Mouse (Mus musculus): Measurements from ENCODE around the gene Utp15. TPM values are rescaled to one million over a fixed set of nuclear protein-coding genes. Genes with fewer than 3 reads are reported as not detected.

The Utp15 gene
- total RNA-seq, 2 experiments from 2014 or later: 22.2 to 23.0 TPM

DNA sequence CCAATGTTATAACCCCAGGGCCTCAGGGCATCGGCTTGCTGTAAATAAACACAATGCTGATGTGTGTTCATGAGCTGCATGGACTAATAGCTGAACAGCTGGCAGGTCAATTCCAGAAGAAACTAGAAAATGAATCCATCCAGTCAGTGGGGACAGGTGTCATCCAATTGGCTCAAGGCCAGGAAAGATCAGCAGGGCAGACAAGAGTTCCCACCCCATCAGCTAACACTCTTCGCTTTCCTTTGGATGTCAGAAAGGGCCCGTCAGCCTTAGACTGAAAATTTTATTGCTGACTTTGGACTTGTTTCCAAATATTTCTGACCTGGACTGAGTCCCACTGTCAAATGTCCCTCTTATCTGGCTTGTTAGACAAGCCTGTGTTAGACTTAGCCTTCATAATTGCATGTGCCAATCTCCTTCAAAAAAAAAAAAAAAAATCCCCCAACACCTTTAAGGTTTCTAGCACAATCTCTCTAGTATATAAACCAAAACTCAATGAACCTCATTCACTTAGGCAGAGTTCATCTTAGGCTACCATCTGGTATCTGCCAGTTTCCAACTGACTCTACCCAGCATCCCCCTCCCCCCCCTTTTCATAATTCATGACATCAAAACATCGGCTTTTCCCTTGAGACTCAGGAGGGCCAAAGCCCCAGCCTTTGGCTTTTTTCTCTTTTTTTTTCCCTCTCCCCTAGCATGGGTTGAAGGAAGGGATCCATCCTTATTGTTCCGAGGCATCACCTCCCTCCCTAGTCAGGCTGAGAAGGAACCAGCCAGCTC is 18.1 kb downstream of the Utp15 start:
- intact Hi-C loops (cut with DNase I): loop anchor here (5.0 kb wide), 1 partner anchor 1007 kb away; no protein-coding TSS in a partner anchor
- Histone ChIP-seq H3K4me3 (no peak overlapping the region), H3K27ac (no peak overlapping the region)
- TF ChIP-seq CTCF (IDR thresholded peaks at IDR 0.05): no peak
- no peak for DNase-seq (ENCODE audit: extremely low spot score in 1 of 2, low spot score in 2 of 2)

DNA sequence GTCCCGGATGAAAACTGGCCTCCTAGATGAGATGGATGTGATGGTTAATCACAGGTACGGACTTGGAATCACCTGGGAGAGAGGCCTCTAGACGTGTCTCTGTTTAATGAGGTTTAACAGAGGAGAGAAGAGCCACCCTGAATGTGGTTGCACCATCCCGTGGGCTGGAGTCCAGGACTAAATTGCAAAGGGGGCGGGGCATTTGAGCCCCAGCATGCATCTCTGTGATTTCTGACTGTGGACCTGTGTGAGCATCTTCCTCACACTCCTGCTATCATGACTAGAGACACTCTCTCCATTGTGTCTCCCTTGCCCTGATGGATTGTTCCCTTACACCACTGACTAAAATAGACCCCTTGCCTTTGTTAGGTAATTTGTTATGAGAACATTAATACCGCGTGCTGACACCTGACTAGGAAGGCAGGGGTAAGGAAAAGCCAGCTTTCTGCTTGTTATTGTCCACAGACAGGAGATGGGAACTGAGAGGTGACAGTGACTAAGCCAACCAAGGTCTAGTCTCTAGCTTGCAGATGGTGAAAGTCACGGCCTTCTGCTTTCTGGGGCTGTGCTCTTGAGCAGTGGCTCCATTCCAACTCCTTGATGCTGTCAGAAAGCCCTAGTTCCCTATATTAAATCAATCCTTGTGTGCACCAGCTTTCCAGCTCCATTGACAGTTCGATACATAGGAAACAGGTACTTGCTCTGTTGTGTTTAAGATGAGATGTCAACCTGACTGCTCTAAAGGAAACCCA is 21.1 kb downstream of the Utp15 start:
- no peak for DNase-seq (ENCODE audit: extremely low spot score in 1 of 2, low spot score in 2 of 2)
- intact Hi-C loops (cut with DNase I): loop anchor here (5.0 kb wide), 1 partner anchor 1004 kb away; no protein-coding TSS in a partner anchor
- TF ChIP-seq CTCF (IDR thresholded peaks at IDR 0.05): no peak
- no peak overlapping the region for H3K27ac ChIP-seq
- no peak overlapping the region for H3K4me3 ChIP-seq

DNA sequence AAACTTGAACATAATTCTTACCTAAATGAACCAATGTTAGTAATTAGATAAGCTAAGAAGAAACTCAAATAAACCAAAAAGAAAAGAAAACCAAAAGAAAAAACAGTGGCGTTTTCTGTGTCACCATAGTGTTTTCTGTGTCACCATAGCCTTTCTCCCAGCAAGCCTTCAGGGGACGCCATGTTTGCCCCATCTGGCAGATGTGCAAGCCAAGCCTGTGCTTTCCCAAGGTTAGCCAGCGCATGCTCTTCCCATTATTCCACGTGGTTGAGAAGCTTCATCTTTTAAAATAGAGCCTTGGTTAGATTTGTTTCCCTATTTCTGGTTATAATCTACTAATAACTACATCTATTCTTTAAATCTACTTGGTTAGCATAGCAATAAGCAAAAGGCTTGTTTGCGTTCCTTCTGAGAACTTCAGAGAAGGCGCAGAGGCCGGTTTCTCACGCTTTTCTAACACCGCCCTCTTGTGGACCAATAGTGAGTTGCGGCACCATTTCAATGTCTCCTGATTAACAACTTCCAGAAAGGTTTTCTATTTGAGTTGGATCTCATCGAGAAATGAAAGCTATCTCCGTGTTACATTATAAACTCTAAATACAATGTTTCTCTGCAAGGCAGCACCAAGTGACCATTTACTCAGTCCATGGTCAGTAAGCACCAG is 22.7 kb downstream of the Utp15 start:
- peak; percentile 97 for TF ChIP-seq CTCF (IDR thresholded peaks at IDR 0.05)
- Histone ChIP-seq H3K4me3 (no peak overlapping the region), H3K27ac (no peak overlapping the region)
- DNase-seq (ENCODE audit: extremely low spot score in 1 of 2, low spot score in 2 of 2): peak; percentile 72 to 80
- intact Hi-C loops (cut with DNase I): loop anchor here (1.0 to 5.0 kb wide), 2 partner anchors 209 to 1003 kb away; no protein-coding TSS in a partner anchor

DNA sequence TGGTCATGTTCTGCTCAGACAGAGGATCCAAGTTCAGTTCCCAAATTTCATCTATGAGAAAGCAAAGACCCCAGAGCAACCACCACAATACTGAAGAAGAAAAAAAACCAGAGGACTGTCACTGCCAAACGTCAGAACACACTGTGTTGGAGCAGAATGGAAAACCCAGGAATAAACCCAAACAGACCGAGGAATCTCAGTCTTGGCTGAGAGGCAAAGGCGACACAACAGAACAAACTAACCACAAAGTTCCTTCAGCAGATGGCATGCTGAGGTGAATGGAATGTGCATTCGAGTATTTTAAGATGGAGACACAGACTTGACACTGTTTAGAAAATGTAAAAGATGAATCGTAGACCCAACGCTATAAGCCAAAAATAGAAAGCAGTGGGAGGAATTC is 27.4 kb downstream of the Utp15 start:
- intact Hi-C loops (cut with DNase I): no loop called here
- no peak for DNase-seq (ENCODE audit: extremely low spot score in 1 of 2, low spot score in 2 of 2)
- Histone ChIP-seq H3K27ac (no peak overlapping the region), H3K4me3 (no peak overlapping the region)
- no peak for TF ChIP-seq CTCF (IDR thresholded peaks at IDR 0.05)

DNA sequence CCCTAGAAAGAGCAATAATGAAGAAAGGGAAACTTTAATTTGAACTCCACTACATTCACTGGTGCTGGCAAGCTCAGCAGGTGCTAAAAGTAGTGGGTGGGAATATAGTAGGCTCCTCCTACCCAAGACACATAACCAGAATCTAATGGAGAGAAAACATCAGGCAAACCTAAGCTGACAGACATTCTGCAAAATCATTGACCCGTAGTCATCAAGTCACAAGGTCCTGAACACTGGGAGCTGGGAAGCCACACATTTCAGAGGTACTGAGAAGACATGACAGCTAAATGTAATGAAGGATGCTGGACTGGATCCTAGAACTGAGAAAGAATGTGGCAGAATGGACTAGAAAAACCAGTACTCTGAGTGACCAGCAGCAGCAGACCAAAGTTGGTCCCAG is 32.3 kb downstream of the Utp15 start:
- no peak for DNase-seq (ENCODE audit: extremely low spot score in 1 of 2, low spot score in 2 of 2)
- no peak for TF ChIP-seq CTCF (IDR thresholded peaks at IDR 0.05)
- no peak overlapping the region for H3K27ac ChIP-seq
- intact Hi-C loops (cut with DNase I): no loop called here
- H3K4me3 ChIP-seq: no peak overlapping the region

DNA sequence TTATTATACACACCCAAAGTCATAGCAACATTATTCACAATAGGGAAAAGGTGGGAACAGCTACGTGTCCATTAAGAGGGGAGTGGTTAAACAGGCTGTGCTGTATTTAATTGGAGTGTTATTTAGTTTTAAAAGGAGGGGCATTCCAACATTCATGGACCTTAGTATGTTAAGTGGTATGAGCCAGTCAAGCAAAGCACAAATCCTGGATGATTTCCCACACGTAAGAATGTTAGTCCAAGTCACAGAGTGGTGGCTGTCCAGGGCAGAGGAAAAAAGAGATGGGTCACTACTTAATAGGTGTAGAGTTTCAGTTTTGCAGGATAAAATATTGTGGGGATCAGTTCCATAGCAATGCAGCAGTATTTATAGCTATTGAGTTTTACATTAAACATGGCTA is 36.6 kb downstream of the Utp15 start:
- TF ChIP-seq CTCF (IDR thresholded peaks at IDR 0.05): no peak
- Histone ChIP-seq H3K27ac (no peak overlapping the region), H3K4me3 (no peak overlapping the region)
- intact Hi-C loops (cut with DNase I): no loop called here
- no peak for DNase-seq (ENCODE audit: extremely low spot score in 1 of 2, low spot score in 2 of 2)

DNA sequence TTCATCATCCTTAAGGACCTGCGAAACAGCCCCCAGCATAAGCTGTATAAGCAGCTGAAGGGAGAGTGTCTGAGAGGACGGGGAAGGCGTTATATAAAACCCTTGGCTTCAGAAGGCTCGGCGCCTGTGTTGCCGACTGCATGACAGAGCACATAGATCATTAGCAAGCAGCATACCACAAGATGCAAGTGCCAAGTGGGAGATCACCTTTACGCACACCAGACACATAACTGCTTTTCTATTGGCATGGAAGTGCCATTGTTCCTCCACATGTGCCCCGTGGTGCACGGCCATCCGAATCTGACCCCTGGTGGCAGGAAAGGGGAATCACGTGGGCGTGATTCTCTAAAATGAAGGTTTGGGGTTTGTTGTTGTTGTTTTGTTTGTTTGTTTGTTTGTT is 40.0 kb downstream of the Utp15 start:
- peak; percentile 72 for TF ChIP-seq CTCF (IDR thresholded peaks at IDR 0.05)
- H3K27ac ChIP-seq: no peak overlapping the region
- H3K4me3 ChIP-seq: no peak overlapping the region
- no peak for DNase-seq (ENCODE audit: extremely low spot score in 1 of 2, low spot score in 2 of 2)
- intact Hi-C loops (cut with DNase I): loop anchor here (1.0 kb wide), 1 partner anchor 192 kb away; no protein-coding TSS in a partner anchor

DNA sequence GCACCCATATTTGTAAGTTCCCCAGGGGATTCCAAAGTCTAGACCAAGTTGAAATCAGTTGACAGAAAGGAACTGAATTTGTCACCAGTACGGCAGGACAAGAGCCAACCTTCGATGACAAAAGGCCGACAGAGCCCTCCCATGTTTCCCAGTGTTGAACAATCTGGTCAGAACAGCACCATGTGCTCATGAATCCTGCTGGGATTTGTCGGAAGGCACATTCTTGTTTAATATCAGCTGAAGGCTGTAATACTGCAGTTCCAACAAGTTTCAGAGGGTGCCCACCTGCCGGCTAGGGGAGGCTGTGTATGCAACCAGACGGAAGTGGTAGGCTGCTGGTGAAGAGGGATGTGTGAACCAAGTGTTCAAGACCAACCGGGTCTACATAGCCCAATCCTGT is 52.7 kb downstream of the Utp15 start:
- Histone ChIP-seq H3K27ac (no peak overlapping the region), H3K4me3 (no peak overlapping the region)
- DNase-seq (ENCODE audit: extremely low spot score in 1 of 2, low spot score in 2 of 2): no peak
- no peak for TF ChIP-seq CTCF (IDR thresholded peaks at IDR 0.05)
- intact Hi-C loops (cut with DNase I): no loop called here

DNA sequence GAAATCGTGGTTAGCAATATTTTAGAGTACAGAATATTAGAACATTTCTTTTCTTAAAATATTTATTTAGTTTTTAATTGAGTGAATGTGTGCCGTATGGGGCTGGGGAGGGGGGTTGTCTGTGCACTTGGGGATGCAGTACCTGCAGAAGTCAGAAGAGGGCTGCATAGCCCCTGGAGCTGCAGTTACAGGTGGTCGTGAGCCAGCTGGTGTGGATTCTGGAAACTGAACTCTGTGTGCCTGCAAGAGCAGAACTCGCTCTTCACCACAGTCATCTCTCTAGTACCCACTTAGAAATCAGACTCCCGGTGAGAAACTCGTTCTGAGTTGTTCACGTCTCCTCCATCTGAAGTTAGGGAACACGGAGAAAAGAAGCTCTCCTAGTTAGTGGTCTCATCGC is 54.0 kb downstream of the Utp15 start:
- TF ChIP-seq CTCF (IDR thresholded peaks at IDR 0.05): peak; percentile 67
- Histone ChIP-seq H3K27ac (no peak overlapping the region), H3K4me3 (no peak overlapping the region)
- peak; percentile 28 to 29 for DNase-seq (ENCODE audit: extremely low spot score in 1 of 2, low spot score in 2 of 2)
- intact Hi-C loops (cut with DNase I): loop anchor here (5.0 kb wide), 2 partner anchors 72 to 177 kb away; no protein-coding TSS in a partner anchor

DNA sequence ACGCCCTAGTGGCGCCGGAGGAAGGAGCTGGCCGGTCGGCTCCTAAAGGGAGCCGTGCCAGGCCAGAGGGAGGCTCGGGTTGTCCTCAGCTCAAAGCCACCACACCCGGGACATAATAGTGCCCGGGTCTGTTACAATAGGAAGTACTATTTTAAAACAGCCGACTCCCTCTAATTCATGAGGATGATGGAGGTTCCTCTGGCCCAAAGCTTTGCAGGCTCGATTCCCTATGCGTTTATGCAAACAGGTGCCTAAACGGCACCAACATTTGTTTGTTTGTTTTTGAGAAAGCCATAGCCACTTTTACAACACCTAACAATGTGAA is 56.3 kb downstream of the Utp15 start:
- H3K27ac ChIP-seq: peak overlapping the region; percentile 83
- H3K4me3 ChIP-seq: peak overlapping the region; percentile 57
- intact Hi-C loops (cut with DNase I): loop anchor here (5.0 kb wide), 2 partner anchors 69 to 174 kb away; no protein-coding TSS in a partner anchor
- DNase-seq (ENCODE audit: extremely low spot score in 1 of 2, low spot score in 2 of 2): no peak
- no peak for TF ChIP-seq CTCF (IDR thresholded peaks at IDR 0.05)

DNA sequence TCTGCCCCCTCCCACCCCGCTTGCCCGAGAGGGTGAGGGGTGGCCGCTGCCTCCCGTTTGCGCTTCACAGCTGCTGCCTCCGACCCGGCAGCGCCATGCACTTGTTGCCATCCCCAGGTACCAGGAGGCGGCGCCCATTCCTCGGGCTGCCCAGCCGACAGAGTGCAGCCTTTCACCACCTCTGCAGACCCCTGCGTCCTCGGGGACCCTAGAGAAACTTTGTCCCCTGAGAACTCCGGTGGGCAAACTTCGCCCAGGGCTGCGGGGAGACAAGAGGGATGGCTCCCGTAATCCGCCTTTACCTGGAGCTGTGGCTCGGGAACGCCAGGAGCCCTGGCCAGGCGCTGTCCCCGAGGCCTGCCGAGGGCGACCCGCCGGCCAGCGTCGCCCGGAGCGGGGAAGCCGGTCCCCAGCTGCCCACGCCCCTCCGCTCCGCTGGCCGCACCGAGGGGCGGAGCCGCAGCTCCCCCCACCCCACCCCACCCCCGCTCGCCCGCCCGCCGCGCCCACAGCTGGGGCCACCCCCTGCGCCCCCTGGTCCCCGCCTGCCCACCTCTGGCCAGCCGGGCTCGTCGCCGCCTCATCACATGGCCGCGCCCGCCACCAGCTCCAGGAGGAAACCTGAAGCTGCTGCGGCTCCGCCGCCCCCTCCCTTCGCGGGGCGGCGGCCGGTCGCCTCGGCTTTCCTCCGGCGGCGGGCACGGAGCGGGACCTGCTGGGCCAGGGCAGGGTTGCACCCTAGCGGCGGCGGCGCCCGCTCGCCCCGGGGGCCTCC is 56.9 kb downstream of the Utp15 start, which contains the start of gene Arhgef28:
Arhgef28 (minus strand) TSS at position 669 of the 775 bp plus-strand sequence.
- H3K4me3 ChIP-seq: peak within 1 kb of the TSS; percentile 57
- peak; percentile 51 to 57 for DNase-seq (ENCODE audit: extremely low spot score in 1 of 2, low spot score in 2 of 2)
- intact Hi-C loops (cut with DNase I): loop anchor here (5.0 kb wide), 2 partner anchors 69 to 174 kb away; no protein-coding TSS in a partner anchor
- peak; percentile 51 for TF ChIP-seq CTCF (IDR thresholded peaks at IDR 0.05)
- H3K27ac ChIP-seq: peak within 1 kb of the TSS; percentile 83
